Mouse (Mus musculus) mesoderm, embryonic 11.5 days (tissue): Measurements from ENCODE around the gene Cln3.

Experiments used
- DNase-seq: peaks from one replicate; pipeline ENCODE4 v3.0.0-alpha.2; 2012; ENCODE audit warnings: low read depth, low spot score

Gene Cln3

GRCm38 (mm10) chr7:126585717-126586116 lies at the start of gene Cln3:
Cln3 (minus strand) TSS chr7:126585817.
- DNase-seq: no peak

GRCm38 (mm10) chr7:126635375-126635774 lies 49.8 kb upstream of the Cln3 start:
- no peak for DNase-seq

- no peak for DNase-seq
Observed at GRCm38 (mm10) chr7:126632478-126632877, 46.9 kb upstream of the Cln3 start.

GRCm38 (mm10) chr7:126630824-126631518 lies 45.4 kb upstream of the Cln3 start, which contains the start of gene Nupr1:
Nupr1 (minus strand) TSS chr7:126630861.
- DNase-seq: no peak

GRCm38 (mm10) chr7:126629915-126630314 lies 44.3 kb upstream of the Cln3 start:
- no peak for DNase-seq

- DNase-seq: no peak
Observed at GRCm38 (mm10) chr7:126628111-126628510, 42.5 kb upstream of the Cln3 start.

GRCm38 (mm10) chr7:126625807-126626600 lies 40.4 kb upstream of the Cln3 start:
- no peak for DNase-seq

GRCm38 (mm10) chr7:126625369-126625768 lies 39.8 kb upstream of the Cln3 start:
- DNase-seq: no peak

- DNase-seq: no peak
Observed at GRCm38 (mm10) chr7:126624774-126625173, 39.2 kb upstream of the Cln3 start.

GRCm38 (mm10) chr7:126623381-126623780 lies 37.8 kb upstream of the Cln3 start:
- DNase-seq: no peak

GRCm38 (mm10) chr7:126621452-126622359 lies 36.1 kb upstream of the Cln3 start:
- DNase-seq: no peak

GRCm38 (mm10) chr7:126619559-126620275 lies 34.1 kb upstream of the Cln3 start:
- no peak for DNase-seq

- DNase-seq: no peak
Observed at GRCm38 (mm10) chr7:126616707-126617106, 31.1 kb upstream of the Cln3 start.

GRCm38 (mm10) chr7:126612736-126613135 lies 27.1 kb upstream of the Cln3 start:
- no peak for DNase-seq

GRCm38 (mm10) chr7:126607796-126608195 lies 22.2 kb upstream of the Cln3 start:
- no peak for DNase-seq

GRCm38 (mm10) chr7:126607064-126607463 lies 21.4 kb upstream of the Cln3 start:
- DNase-seq: no peak

- no peak for DNase-seq
Observed at GRCm38 (mm10) chr7:126606611-126607010, 21.0 kb upstream of the Cln3 start.

GRCm38 (mm10) chr7:126602650-126603049 lies 17.0 kb upstream of the Cln3 start:
- DNase-seq: no peak

- no peak for DNase-seq
Observed at GRCm38 (mm10) chr7:126601896-126602295, 16.3 kb upstream of the Cln3 start.

GRCm38 (mm10) chr7:126598919-126599318 lies 13.3 kb upstream of the Cln3 start:
- no peak for DNase-seq

- no peak for DNase-seq
Observed at GRCm38 (mm10) chr7:126596414-126596813, 10.8 kb upstream of the Cln3 start.
